Mouse (Mus musculus) myocyte (in vitro differentiated cells): Measurements from ENCODE around the gene Wwox. TPM values are rescaled to one million over a fixed set of nuclear protein-coding genes. Genes with fewer than 3 reads are reported as not detected.

ENCODE experiments used
- H3K27me3 ChIP-seq: one replicate; pipeline ENCODE4 v1.6.1; 2011; ENCODE audit not compliant: control insufficient read depth, insufficient read depth, insufficient read length
- H3K36me3 ChIP-seq: one replicate; pipeline ENCODE4 v1.6.1; 2011; ENCODE audit not compliant: control insufficient read depth, insufficient read depth
- H3K4me2 ChIP-seq: one replicate; pipeline ENCODE4 v1.6.1; 2011; ENCODE audit warnings: low read depth, control low read depth
- H3K4me3 ChIP-seq: one replicate; pipeline ENCODE4 v1.5.1; 2011; ENCODE audit warnings: mild to moderate bottlenecking, control low read depth, moderate library complexity
- H3K79me2 ChIP-seq: one replicate; pipeline ENCODE4 v1.6.1; 2011; ENCODE audit not compliant: control insufficient read depth, insufficient read depth
- H3ac ChIP-seq: one replicate; pipeline ENCODE4 v1.6.1; 2011; ENCODE audit not compliant: control insufficient read depth, insufficient read length
- CEBPB ChIP-seq: IDR thresholded peaks from 2 replicates; pipeline ENCODE4 v1.6.1; 2011; ENCODE audit warnings: mild to moderate bottlenecking, moderate library complexity; ENCODE audit not compliant: poor library complexity, insufficient read depth, severe bottlenecking
- E2F4 ChIP-seq: IDR thresholded peaks from one replicate; pipeline ENCODE4 v1.6.1; 2011; ENCODE audit warnings: mild to moderate bottlenecking, control low read depth, moderate library complexity; ENCODE audit not compliant: insufficient read depth
- MAX ChIP-seq: IDR thresholded peaks from one replicate; pipeline ENCODE4 v1.6.1; 2011; ENCODE audit warnings: low read depth, mild to moderate bottlenecking, control low read depth
- MYOD1 ChIP-seq, 3 experiments: IDR thresholded peaks; one replicate each; pipeline ENCODE4 v1.6.1; 2011; ENCODE audit warnings: control low read depth in 2 of 3, low read depth in 2 of 3, mild to moderate bottlenecking in 2 of 3, moderate library complexity in 1 of 3; ENCODE audit not compliant: insufficient read length in 2 of 3, control insufficient read depth in 1 of 3
- MYOG ChIP-seq, 3 experiments: IDR thresholded peaks; one replicate each; pipeline ENCODE4 v1.6.1; 2011; ENCODE audit warnings: control low read depth in 2 of 3, low read depth in 2 of 3, mild to moderate bottlenecking in 2 of 3; ENCODE audit not compliant: insufficient read length in 2 of 3, control insufficient read depth in 1 of 3, insufficient read depth in 1 of 3
- POLR2A ChIP-seq: IDR thresholded peaks from one replicate; pipeline ENCODE4 v1.6.1; 2011; ENCODE audit warnings: low read depth, mild to moderate bottlenecking, control low read depth, moderate library complexity; ENCODE audit not compliant: insufficient read length
- POLR2AphosphoS2 ChIP-seq: IDR thresholded peaks from one replicate; pipeline ENCODE4 v1.6.1; 2011; ENCODE audit warnings: low read depth, control low read depth; ENCODE audit not compliant: insufficient read length
- REST ChIP-seq: IDR thresholded peaks from one replicate; pipeline ENCODE4 v1.6.1; 2011; ENCODE audit warnings: mild to moderate bottlenecking, control low read depth, moderate library complexity; ENCODE audit not compliant: insufficient read depth, insufficient read length
- SRF ChIP-seq: IDR thresholded peaks from one replicate; pipeline ENCODE4 v1.6.1; 2011; ENCODE audit warnings: low read depth; ENCODE audit not compliant: control insufficient read depth, insufficient read length
- TCF12 ChIP-seq: IDR thresholded peaks from one replicate; pipeline ENCODE4 v1.6.1; 2011; ENCODE audit warnings: mild to moderate bottlenecking, control low read depth; ENCODE audit not compliant: poor library complexity, insufficient read depth, severe bottlenecking
- TCF3 ChIP-seq: IDR thresholded peaks from one replicate; pipeline ENCODE4 v1.6.1; 2011; ENCODE audit warnings: low read depth, control low read depth; ENCODE audit not compliant: insufficient read length
- USF1 ChIP-seq: IDR thresholded peaks from one replicate; pipeline ENCODE4 v1.6.1; 2011; ENCODE audit warnings: low read depth, mild to moderate bottlenecking, control low read depth, moderate library complexity
- polyA plus RNA-seq: library from polyadenylated mRNA; unstranded; fragments of >200 nt; fragmentation: generic; extraction: Trizol; gene quantifications from one replicate; pipeline ENCODE4 v1.2.1, GENCODE M21; 2012; ENCODE audit warnings: missing spikeins

The Wwox gene
- polyA plus RNA-seq, 1 experiment: 8.6 TPM

- Histone ChIP-seq H3K27me3 (no peaks in the 10 kb centered on the region), H3K4me2 (no peak overlapping the region), H3K4me3 (no peak overlapping the region), H3ac (no peak overlapping the region), H3K79me2 (no peaks in the 10 kb centered on the region), H3K36me3 (no peaks in the 10 kb centered on the region)
- TF ChIP-seq MYOD1 (IDR thresholded peaks at IDR 0.05; ENCODE audit: control insufficient read depth in 1 of 3, insufficient read length in 2 of 3, low read depth in 2 of 3) (no peak), TCF3 (no peak), MYOG (IDR thresholded peaks at IDR 0.05; ENCODE audit: control insufficient read depth in 1 of 3, insufficient read depth in 1 of 3, insufficient read length in 2 of 3, low read depth in 2 of 3) (no peak), POLR2AphosphoS2 (no peak), REST (no peak), SRF (no peak), USF1 (no peak), POLR2A (no peak), E2F4 (no peak), CEBPB (no peak), TCF12 (no peak), MAX (no peak)
Observed at GRCm38 (mm10) chr8:114932071-114932630, 492.7 kb downstream of the Wwox start.

DNA sequence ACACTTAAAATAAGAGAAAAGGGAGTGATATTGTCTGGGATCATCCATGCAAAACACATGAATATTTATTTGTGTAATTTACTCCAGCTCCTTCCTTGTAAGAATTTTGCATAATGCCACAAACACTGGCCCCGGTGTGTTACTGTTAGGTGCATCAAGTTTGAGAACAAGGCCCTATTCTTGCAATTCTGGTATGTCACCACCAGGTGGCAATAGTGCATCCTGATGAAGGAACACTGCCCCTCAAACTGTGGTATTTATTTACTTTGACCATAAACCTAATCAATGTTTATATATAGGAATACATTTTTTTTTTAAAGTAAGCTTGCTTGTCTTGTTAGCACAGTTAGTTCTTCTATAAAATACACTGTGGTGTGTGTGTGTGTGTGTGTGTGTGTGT is 493.8 kb downstream of the Wwox start:
- no peak overlapping the region for H3ac ChIP-seq
- H3K79me2 ChIP-seq: no peaks in the 10 kb centered on the region
- H3K36me3 ChIP-seq: no peaks in the 10 kb centered on the region
- H3K4me3 ChIP-seq: no peak overlapping the region
- H3K27me3 ChIP-seq: no peaks in the 10 kb centered on the region
- TF ChIP-seq SRF (no peak), POLR2AphosphoS2 (no peak), E2F4 (no peak), CEBPB (no peak), POLR2A (no peak), MYOG (IDR thresholded peaks at IDR 0.05; ENCODE audit: control insufficient read depth in 1 of 3, insufficient read depth in 1 of 3, insufficient read length in 2 of 3, low read depth in 2 of 3) (no peak), REST (no peak), MAX (no peak)
- no peak overlapping the region for H3K4me2 ChIP-seq

- H3K4me3 ChIP-seq: no peak overlapping the region
- no peaks in the 10 kb centered on the region for H3K36me3 ChIP-seq
- H3K4me2 ChIP-seq: no peak overlapping the region
- H3ac ChIP-seq: no peak overlapping the region
- TF ChIP-seq TCF3 (no peak), MYOD1 (IDR thresholded peaks at IDR 0.05; ENCODE audit: control insufficient read depth in 1 of 3, insufficient read length in 2 of 3, low read depth in 2 of 3) (no peak)
- no peaks in the 10 kb centered on the region for H3K27me3 ChIP-seq
- H3K79me2 ChIP-seq: no peaks in the 10 kb centered on the region
Observed at GRCm38 (mm10) chr8:114936887-114937286, 497.4 kb downstream of the Wwox start.

DNA sequence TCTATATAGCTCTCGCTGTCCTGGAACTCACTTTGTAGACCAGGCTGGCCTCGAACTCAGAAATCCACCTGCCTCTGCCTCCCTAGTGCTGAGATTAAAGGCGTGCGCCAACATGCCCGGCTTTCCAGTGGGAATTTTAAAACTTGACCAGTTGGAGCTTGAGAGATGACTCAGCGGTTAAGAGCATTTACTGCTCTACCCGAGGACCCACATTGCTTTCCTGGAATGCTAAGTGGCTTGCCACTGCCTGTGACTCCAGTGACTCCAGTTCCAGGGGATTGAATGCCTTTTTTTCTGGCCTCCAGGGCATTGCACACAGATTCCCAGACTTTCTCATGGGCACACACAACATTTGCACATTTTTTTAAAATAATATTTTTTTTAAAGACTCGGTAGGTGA is 499.9 kb downstream of the Wwox start:
- no peak overlapping the region for H3K4me3 ChIP-seq
- no peaks in the 10 kb centered on the region for H3K79me2 ChIP-seq
- no peaks in the 10 kb centered on the region for H3K27me3 ChIP-seq
- H3K36me3 ChIP-seq: no peaks in the 10 kb centered on the region
- no peak for TF ChIP-seq POLR2A
- H3K4me2 ChIP-seq: no peak overlapping the region
- no peak overlapping the region for H3ac ChIP-seq

DNA sequence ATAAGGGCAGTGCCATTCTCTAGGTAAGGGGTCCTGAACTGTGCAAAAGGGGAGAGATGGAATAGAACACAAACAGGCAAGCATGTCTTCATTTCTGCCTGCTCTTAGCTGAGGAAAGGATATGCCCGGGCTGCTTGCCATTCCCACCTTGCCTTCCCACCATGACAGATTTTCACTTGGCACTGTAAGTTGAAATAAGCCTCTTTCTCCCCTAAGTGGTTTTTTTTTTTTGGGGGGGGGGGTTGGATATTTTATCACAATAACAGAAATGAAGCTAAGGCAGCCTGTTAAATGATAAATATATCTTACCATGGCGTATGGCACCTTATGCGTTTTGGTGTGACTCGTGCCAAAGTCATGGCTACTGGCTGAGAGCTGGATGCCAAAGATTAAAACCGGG is 501.6 kb downstream of the Wwox start:
- H3K27me3 ChIP-seq: no peaks in the 10 kb centered on the region
- no peak for TF ChIP-seq REST
- TF ChIP-seq MYOG (IDR thresholded peaks at IDR 0.05; ENCODE audit: control insufficient read depth in 1 of 3, insufficient read depth in 1 of 3, insufficient read length in 2 of 3, low read depth in 2 of 3): no peak
- no peak for TF ChIP-seq MAX
- TF ChIP-seq POLR2AphosphoS2: no peak
- TF ChIP-seq MYOD1 (IDR thresholded peaks at IDR 0.05; ENCODE audit: control insufficient read depth in 1 of 3, insufficient read length in 2 of 3, low read depth in 2 of 3): no peak
- no peak for TF ChIP-seq SRF
- no peak for TF ChIP-seq E2F4
- no peak for TF ChIP-seq USF1
- no peak for TF ChIP-seq POLR2A
- TF ChIP-seq TCF12: no peak
- no peak for TF ChIP-seq TCF3
- no peak for TF ChIP-seq CEBPB
- no peak overlapping the region for H3ac ChIP-seq
- no peaks in the 10 kb centered on the region for H3K36me3 ChIP-seq
- H3K4me3 ChIP-seq: no peak overlapping the region
- no peak overlapping the region for H3K4me2 ChIP-seq
- H3K79me2 ChIP-seq: no peaks in the 10 kb centered on the region
